In genomic region chr16:5232982-5233381, GRCm38 (mm10) we compare ENCODE assay signal across 10 mouse cellular contexts. TPM values are rescaled to one million over a fixed set of nuclear protein-coding genes. Genes with fewer than 3 reads are reported as not detected.
DNase-seq lines count a peak whose midpoint lies in the region; ATAC-seq lines count a peak whose summit lies in the region.
"Had no signal": no experiment of that assay in that cellular context is flagged by ENCODE, and none has a peak within 500 bp of the region (broad histone marks: within the 10 kb centered on the region; RNA-seq: fewer than 3 reads in every experiment).

No protein-coding gene starts in this region.

- peaks cover 3 to 6% of the 10 kb centered on the region in 2 experiments for H3K4me1 ChIP-seq in heart, embryonic 14.5 days (ENCODE audit: control insufficient read depth in 2 of 2, insufficient read depth in 2 of 2, low read length in 2 of 2)
- peaks cover 5% of the 10 kb centered on the region for H3K4me1 ChIP-seq in embryonic facial prominence, embryonic 12.5 days
- 0 out of 2 replicates have a peak, but pooled peaks cover 8% of the 10 kb centered on the region for H3K4me1 ChIP-seq in hindbrain, embryonic 14.5 days (replicated peaks; ENCODE audit: control insufficient read depth, insufficient read depth, low read length)
- H3K4me1 ChIP-seq in midbrain, embryonic 12.5 days, result peaks cover 7% of the 10 kb centered on the region

- H3K4me3 ChIP-seq in heart, embryonic 14.5 days (ENCODE audit: control insufficient read depth in 1 of 2, insufficient read depth in 1 of 2, low read depth in 1 of 2, low read length in 2 of 2), result peak overlapping the region in 1 of 2 experiments; percentile 76; a peak in 2 of 4 replicates
- H3K4me3 ChIP-seq in embryonic facial prominence, embryonic 12.5 days, result peak overlapping the region; percentile 94
- H3K4me3 ChIP-seq in hindbrain, embryonic 14.5 days (replicated peaks; ENCODE audit: low read length), result peak overlapping the region; percentile 78
- H3K4me3 ChIP-seq in midbrain, embryonic 12.5 days, result peak overlapping the region; percentile 86

- no peak overlapping the region for H3K27ac ChIP-seq in heart, embryonic 14.5 days (replicated peaks in 1 of 2; ENCODE audit: control insufficient read depth in 1 of 2, insufficient read depth in 1 of 2, low read depth in 2 of 2, low read length in 2 of 2)
- H3K27ac ChIP-seq in embryonic facial prominence, embryonic 12.5 days, result 0 out of 2 replicates have a peak overlapping the region, but pooled peaks have one; percentile 7
- H3K27ac ChIP-seq in hindbrain, embryonic 14.5 days, result 0 out of 2 replicates have a peak overlapping the region, but pooled peaks have one; percentile 15
- H3K27ac ChIP-seq in midbrain, embryonic 12.5 days (replicated peaks), result no peak overlapping the region

- H3K9ac ChIP-seq in heart, embryonic 14.5 days (ENCODE audit: low read length), result no peak overlapping the region; the same call in 1 of the 2 replicates
- no peak overlapping the region for H3K9ac ChIP-seq in embryonic facial prominence, embryonic 12.5 days
- H3K9ac ChIP-seq in hindbrain, embryonic 14.5 days, result no peak overlapping the region
- no peak overlapping the region for H3K9ac ChIP-seq in midbrain, embryonic 12.5 days (replicated peaks)

- 0 out of 2 replicates have a peak, but pooled peaks cover 2% of the 10 kb centered on the region for H3K9me3 ChIP-seq in heart, embryonic 14.5 days (ENCODE audit: control insufficient read depth, low read length)
- H3K9me3 ChIP-seq in embryonic facial prominence, embryonic 12.5 days, result no peaks in the 10 kb centered on the region
- H3K9me3 ChIP-seq in hindbrain, embryonic 14.5 days (ENCODE audit: control insufficient read depth, low read length), result no peaks in the 10 kb centered on the region
- H3K9me3 ChIP-seq in midbrain, embryonic 12.5 days, result no peaks in the 10 kb centered on the region

- WGBS in heart, embryonic 14.5 days, result 67% methylated on average over 4 of the region's 4 CpGs
- WGBS in embryonic facial prominence, embryonic 12.5 days, result 75% methylated on average over 4 of the region's 4 CpGs
- WGBS in hindbrain, embryonic 14.5 days, result 77% methylated on average over 4 of the region's 4 CpGs
- WGBS in midbrain, embryonic 12.5 days, result 73% methylated on average over 4 of the region's 4 CpGs

- no peak for ATAC-seq in heart, embryonic 14.5 days (ENCODE audit: insufficient number of reproducible peaks, insufficient read depth, low FRiP score, low read depth)
- ATAC-seq in embryonic facial prominence, embryonic 12.5 days (ENCODE audit: insufficient number of reproducible peaks, insufficient read depth, low FRiP score, low TSS enrichment), result no peak; the same call in 1 of the 2 replicates
- ATAC-seq in hindbrain, embryonic 14.5 days (ENCODE audit: low FRiP score), result 0 out of 2 replicates have a peak, but pooled peaks have one; percentile 4
- 0 out of 2 replicates have a peak, but pooled peaks have one; percentile 14 for ATAC-seq in midbrain, embryonic 12.5 days (ENCODE audit: low FRiP score, low read depth)
- ATAC-seq in activated CD4-positive, CD25-positive, alpha-beta regulatory T cell, adult 4 months, result no peak

- no peak for DNase-seq in heart, adult 18-20 months
- no peak for DNase-seq in hindbrain, embryonic 14.5 days (ENCODE audit: low spot score)
- DNase-seq in right cerebral cortex, postnatal 25 days, result no peak
- DNase-seq in adrenal gland, postnatal 10 days, result no peak

- peak overlapping the region; percentile 81 for H3K4me2 ChIP-seq in heart, embryonic 14.5 days (ENCODE audit: low read length)
- H3K4me2 ChIP-seq in embryonic facial prominence, embryonic 12.5 days (replicated peaks), result peak overlapping the region; percentile 77
- peak overlapping the region; percentile 69 for H3K4me2 ChIP-seq in hindbrain, embryonic 14.5 days (replicated peaks)
- H3K4me2 ChIP-seq in midbrain, embryonic 12.5 days (replicated peaks), result peak overlapping the region; percentile 76

- peaks cover 4% of the 10 kb centered on the region; the same call in 1 of the 2 replicates for H3K36me3 ChIP-seq in heart, embryonic 14.5 days (ENCODE audit: control insufficient read depth, insufficient read depth, low read length)
- peaks cover 8% of the 10 kb centered on the region for H3K36me3 ChIP-seq in embryonic facial prominence, embryonic 12.5 days
- H3K36me3 ChIP-seq in hindbrain, embryonic 14.5 days (replicated peaks; ENCODE audit: control insufficient read depth, insufficient read depth), result peaks cover 4% of the 10 kb centered on the region; the same call in 1 of the 2 replicates
- no peaks in the 10 kb centered on the region for H3K36me3 ChIP-seq in midbrain, embryonic 12.5 days

- no peaks in the 10 kb centered on the region for H3K27me3 ChIP-seq in heart, embryonic 14.5 days (ENCODE audit: control insufficient read depth, insufficient read depth, low read length)
- no peaks in the 10 kb centered on the region for H3K27me3 ChIP-seq in embryonic facial prominence, embryonic 12.5 days
- H3K27me3 ChIP-seq in hindbrain, embryonic 14.5 days (ENCODE audit: control insufficient read depth, insufficient read depth, low read length), result no peaks in the 10 kb centered on the region
- no peaks in the 10 kb centered on the region for H3K27me3 ChIP-seq in midbrain, embryonic 12.5 days

RNA-seq across cellular contexts. Expression of gene Alg1, which starts 0.4 kb away (rescaled TPM):
- 27.9 and 29.5 TPM in 2 replicates for polyA plus RNA-seq in heart, embryonic 14.5 days (2014; fragmentation: Nextera tagmentation; extraction: Ambion mirVana)
- total RNA-seq in heart, adult 18-20 months (2021), result 10 to 100 TPM; 12.8 to 13.3 TPM
- 30.8 and 31.3 TPM in 2 replicates for polyA plus RNA-seq in embryonic facial prominence, embryonic 12.5 days (2016; fragmentation: Nextera tagmentation; extraction: Ambion mirVana)
- 38.4 and 38.9 TPM in 2 replicates for polyA plus RNA-seq in hindbrain, embryonic 14.5 days (2014; fragmentation: Nextera tagmentation; extraction: Ambion mirVana)
- polyA plus RNA-seq in midbrain, embryonic 12.5 days (2016; fragmentation: Nextera tagmentation; extraction: Ambion mirVana), result 26.3 and 27.0 TPM in 2 replicates
- polyA plus RNA-seq in activated CD4-positive, CD25-positive, alpha-beta regulatory T cell, adult 4 months (2017; shearing (Covaris generic)), result 10 to 100 TPM; 14.6 to 16.9 TPM
- 10 to 100 TPM; 28.1 to 28.7 TPM for total RNA-seq in adrenal gland, postnatal 10 days (2021)

RNA-seq across cellular contexts. Expression of gene AU021092, which starts 10.9 kb away (rescaled TPM):
- polyA plus RNA-seq in heart, embryonic 14.5 days (2014; fragmentation: Nextera tagmentation; extraction: Ambion mirVana), result 5.1 and 6.3 TPM in 2 replicates
- total RNA-seq in heart, adult 18-20 months (2021), result 10 to 100 TPM; 14.3 to 19.3 TPM
- 2.1 and 2.3 TPM in 2 replicates for polyA plus RNA-seq in embryonic facial prominence, embryonic 12.5 days (2016; fragmentation: Nextera tagmentation; extraction: Ambion mirVana)
- 17.2 and 18.8 TPM in 2 replicates for polyA plus RNA-seq in hindbrain, embryonic 14.5 days (2014; fragmentation: Nextera tagmentation; extraction: Ambion mirVana)
- 6.1 and 6.4 TPM in 2 replicates for polyA plus RNA-seq in midbrain, embryonic 12.5 days (2016; fragmentation: Nextera tagmentation; extraction: Ambion mirVana)
- not detected for polyA plus RNA-seq in activated CD4-positive, CD25-positive, alpha-beta regulatory T cell, adult 4 months (2017; shearing (Covaris generic))
- 10 to 100 TPM; 13.5 to 14.8 TPM for total RNA-seq in adrenal gland, postnatal 10 days (2021)
- total RNA-seq: granulocyte monocyte progenitor cell, adult 5-6 weeks had no signal
- polyA plus RNA-seq: macrophage had no signal

RNA-seq across cellular contexts. Expression of gene Eef2kmt, which starts 22.8 kb away (rescaled TPM):
- polyA plus RNA-seq in heart, embryonic 14.5 days (2014; fragmentation: Nextera tagmentation; extraction: Ambion mirVana), result 31.2 and 31.7 TPM in 2 replicates
- 1 to 10 TPM; 8.7 to 9.8 TPM for total RNA-seq in heart, adult 18-20 months (2021)
- 14.7 and 15.3 TPM in 2 replicates for polyA plus RNA-seq in embryonic facial prominence, embryonic 12.5 days (2016; fragmentation: Nextera tagmentation; extraction: Ambion mirVana)
- polyA plus RNA-seq in hindbrain, embryonic 14.5 days (2014; fragmentation: Nextera tagmentation; extraction: Ambion mirVana), result 7.1 and 10.7 TPM in 2 replicates
- 7.8 and 11.3 TPM in 2 replicates for polyA plus RNA-seq in midbrain, embryonic 12.5 days (2016; fragmentation: Nextera tagmentation; extraction: Ambion mirVana)
- 10 to 100 TPM; 37.1 to 44.0 TPM for polyA plus RNA-seq in activated CD4-positive, CD25-positive, alpha-beta regulatory T cell, adult 4 months (2017; shearing (Covaris generic))
- 10 to 100 TPM; 30.4 to 36.6 TPM for total RNA-seq in adrenal gland, postnatal 10 days (2021)

RNA-seq across cellular contexts. Expression of gene Nagpa, which starts 29.2 kb away (rescaled TPM):
- polyA plus RNA-seq in heart, embryonic 14.5 days (2014; fragmentation: Nextera tagmentation; extraction: Ambion mirVana), result 13.1 and 13.7 TPM in 2 replicates
- total RNA-seq in heart, adult 18-20 months (2021), result 10 to 100 TPM; 12.0 to 14.5 TPM
- polyA plus RNA-seq in embryonic facial prominence, embryonic 12.5 days (2016; fragmentation: Nextera tagmentation; extraction: Ambion mirVana), result 14.6 and 17.1 TPM in 2 replicates
- polyA plus RNA-seq in hindbrain, embryonic 14.5 days (2014; fragmentation: Nextera tagmentation; extraction: Ambion mirVana), result 11.9 TPM in 2 replicates
- polyA plus RNA-seq in midbrain, embryonic 12.5 days (2016; fragmentation: Nextera tagmentation; extraction: Ambion mirVana), result 11.2 and 12.9 TPM in 2 replicates
- polyA plus RNA-seq in activated CD4-positive, CD25-positive, alpha-beta regulatory T cell, adult 4 months (2017; shearing (Covaris generic)), result 10 to 100 TPM; 10.5 to 17.3 TPM
- total RNA-seq in adrenal gland, postnatal 10 days (2021), result 10 to 100 TPM; 19.3 to 20.2 TPM

Comparison
In these comparisons a context has a peak if more than half of its experiments do, and no peak if none do; other contexts are left out.
1. ATAC-seq: peak in hindbrain, embryonic 14.5 days (single experiment) and midbrain, embryonic 12.5 days (single experiment); none in heart, embryonic 14.5 days (single experiment), embryonic facial prominence, embryonic 12.5 days (single experiment) and activated CD4-positive, CD25-positive, alpha-beta regulatory T cell, adult 4 months (single experiment).
2. H3K27ac ChIP-seq: peak in embryonic facial prominence, embryonic 12.5 days (single experiment) and hindbrain, embryonic 14.5 days (single experiment); none in heart, embryonic 14.5 days (0 of 2) and midbrain, embryonic 12.5 days (single experiment).
3. Peak in every context shown above with its lines, with median percentiles within 50 percentile points of each other: H3K4me2 ChIP-seq.